Mouse (Mus musculus): ENCODE data around the gene Uqcrc1. TPM values are rescaled to one million over a fixed set of nuclear protein-coding genes. Genes with fewer than 3 reads are reported as not detected.

Gene Uqcrc1
- 444 and 570 TPM in 2 replicates for polyA plus RNA-seq (2012; rRNA removed)

DNA sequence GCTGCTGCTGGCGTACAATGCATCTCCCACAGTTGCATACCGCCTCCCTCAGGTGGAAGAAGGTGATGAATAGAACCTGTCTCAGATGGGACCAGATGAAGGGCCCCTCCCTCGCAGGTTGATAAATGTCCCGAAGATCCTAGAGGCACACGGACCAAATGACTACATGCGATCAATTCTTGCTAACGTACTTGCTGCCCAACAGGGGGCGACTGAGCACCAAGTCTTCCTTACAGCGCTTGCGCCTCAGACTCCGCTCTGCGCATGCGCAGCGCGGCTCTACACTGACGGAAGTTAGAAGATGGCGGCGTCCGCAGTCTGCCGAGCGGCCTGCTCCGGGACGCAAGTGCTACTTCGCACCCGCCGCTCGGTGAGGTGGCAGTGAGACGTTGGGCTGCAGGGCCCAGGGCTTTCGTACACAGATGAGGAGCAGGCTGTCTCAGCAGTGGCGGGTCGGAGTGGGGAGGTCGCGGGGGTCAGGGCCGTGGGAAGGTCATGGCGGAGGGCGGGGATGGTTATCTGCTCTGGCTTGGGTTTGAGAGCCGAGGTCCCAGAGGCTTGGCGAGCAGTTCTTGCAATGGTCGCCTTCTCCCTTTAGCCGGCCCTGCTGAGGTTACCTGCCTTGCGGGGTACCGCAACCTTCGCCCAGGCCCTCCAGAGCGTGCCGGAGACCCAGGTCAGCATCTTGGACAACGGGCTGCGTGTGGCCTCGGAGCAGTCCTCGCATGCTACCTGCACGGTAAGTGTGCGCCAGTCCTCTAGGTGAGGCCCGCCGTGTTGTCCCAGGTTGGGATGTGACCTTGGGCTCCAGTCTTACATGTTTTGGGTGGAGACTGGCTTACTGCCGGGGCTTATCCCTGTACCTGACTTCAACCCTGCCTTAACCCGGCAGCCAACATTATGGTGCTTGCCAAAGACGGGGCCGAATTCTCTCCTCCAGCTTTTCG is at the start of gene Uqcrc1:
Gene Uqcrc1 (plus strand): TSS at position 216 of the 947 bp plus-strand sequence.

DNA sequence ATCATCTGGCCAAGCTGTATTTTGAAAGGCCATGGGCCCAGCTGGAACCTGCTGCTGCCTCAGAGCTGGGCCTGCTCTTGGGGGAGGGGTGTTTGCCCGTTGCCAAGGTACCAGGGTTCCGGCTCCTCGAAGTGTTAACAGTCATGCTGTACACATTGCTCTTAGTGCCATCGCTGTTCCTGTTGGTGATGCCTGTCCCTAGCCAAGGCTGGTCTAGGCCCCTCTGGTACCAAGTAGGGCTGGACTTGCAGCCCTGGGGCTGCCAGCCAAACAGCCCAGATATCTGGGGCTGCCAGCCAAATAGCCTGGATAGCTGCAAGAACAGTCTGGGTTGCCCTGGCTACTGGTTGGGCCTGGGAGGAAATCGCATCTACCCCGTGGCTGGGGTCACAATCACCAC is 21.9 kb upstream of the Uqcrc1 start, which contains the start of gene Tmem89:
Gene Tmem89 (plus strand): TSS at position 129 of the 400 bp plus-strand sequence.

DNA sequence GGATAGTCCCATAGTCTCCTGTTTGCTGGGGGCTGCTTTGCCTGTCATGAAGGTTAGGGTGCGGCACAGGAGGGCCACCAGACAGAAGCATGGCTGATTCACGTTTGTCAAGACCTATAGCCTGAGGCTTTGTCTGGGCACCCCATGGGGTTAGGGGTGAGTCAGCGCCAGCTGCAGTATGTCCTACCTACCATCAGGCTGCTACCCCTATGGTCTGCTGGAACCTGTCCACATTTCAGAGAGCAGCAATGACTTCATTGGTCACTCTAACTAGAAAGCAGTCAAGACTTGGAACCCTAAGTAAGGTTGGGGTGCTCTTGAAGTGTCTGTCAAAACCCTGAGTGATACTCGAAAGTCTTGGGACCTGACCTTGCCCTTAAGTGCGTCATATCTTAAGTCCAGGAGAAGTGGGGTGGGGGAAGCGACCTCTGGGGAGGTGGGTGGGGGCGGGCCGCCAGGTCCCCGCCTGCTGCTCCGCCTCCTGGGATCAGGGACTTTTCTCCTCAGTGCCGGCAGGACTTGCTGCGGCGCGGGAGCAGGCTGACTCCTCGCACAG is 16.7 kb downstream of the Uqcrc1 start, which contains the start of gene Col7a1:
Gene Col7a1 (plus strand): TSS at position 506 of the 556 bp plus-strand sequence.

DNA sequence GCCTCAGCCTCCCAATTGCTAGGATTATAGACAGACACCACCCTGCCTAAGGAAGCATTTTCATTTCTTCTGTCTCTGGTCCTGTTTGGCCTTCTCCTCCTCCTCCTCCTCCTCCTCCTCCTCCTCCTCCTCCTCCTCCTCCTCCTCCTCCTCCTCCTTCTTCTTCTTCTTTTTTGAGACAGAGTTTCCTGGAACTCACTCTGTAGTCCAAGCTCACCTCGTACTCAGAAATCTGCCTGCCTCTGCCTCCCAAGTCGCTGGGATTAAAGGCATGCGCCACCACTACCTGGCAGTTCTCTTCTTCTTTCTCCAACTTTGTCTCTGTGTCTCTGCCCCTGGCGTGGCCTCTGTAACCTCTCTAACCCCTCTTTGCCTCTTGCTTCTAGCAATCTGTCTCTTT is 49.3 kb downstream of the Uqcrc1 start, which contains the start of gene Ucn2:
Gene Ucn2 (plus strand): TSS at position 301 of the 400 bp plus-strand sequence.

DNA sequence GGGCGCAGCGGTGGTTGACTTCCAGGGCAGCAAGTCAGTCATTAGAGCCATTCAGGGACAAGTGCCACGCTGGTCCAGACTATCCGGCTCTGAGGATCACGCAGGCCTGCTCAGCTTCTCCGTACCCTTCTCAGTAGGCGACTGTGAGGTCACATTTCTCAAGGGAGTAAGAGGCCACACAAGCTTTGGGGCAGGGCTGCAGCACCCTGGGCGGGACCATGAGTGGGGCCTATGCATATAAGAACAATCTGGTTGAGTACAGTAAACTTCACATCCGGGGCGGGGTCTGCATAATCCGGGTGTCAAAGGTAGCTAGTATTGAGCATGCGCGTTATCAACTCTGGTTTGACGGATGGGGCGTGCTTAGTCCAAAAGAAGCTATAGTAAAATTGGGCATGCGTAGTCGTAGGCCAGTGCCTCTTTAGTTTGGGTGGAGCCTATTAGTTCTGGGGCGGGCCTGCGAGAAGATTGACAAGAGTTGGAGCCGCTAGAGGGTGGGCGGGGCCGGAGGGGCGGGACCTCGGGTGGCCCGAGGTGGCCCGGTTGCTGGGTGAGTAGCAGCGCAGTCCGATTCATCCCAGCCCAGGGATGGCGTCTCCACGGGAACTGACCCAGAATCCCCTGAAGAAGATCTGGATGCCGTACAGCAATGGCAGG is 55.1 kb downstream of the Uqcrc1 start, which contains the start of gene Pfkfb4:
Gene Pfkfb4 (plus strand): TSS at position 351 of the 657 bp plus-strand sequence.

Other genes starting within 250 kb of the Uqcrc1 start
- gene Prkar2a, start 247.3 kb upstream of the Uqcrc1 start, polyA plus RNA-seq (2012; rRNA removed), result 8.8 and 10.6 TPM in 2 replicates
- gene Ip6k2, start 152.8 kb upstream of the Uqcrc1 start, polyA plus RNA-seq (2012; rRNA removed), result 37.1 and 45.1 TPM in 2 replicates
- 14.5 and 38.1 TPM in 2 replicates for gene Nckipsd, start 128.3 kb upstream of the Uqcrc1 start, polyA plus RNA-seq (2012; rRNA removed)
- 0.62 and 1.5 TPM in 2 replicates for gene Celsr3, start 110.3 kb upstream of the Uqcrc1 start, polyA plus RNA-seq (2012; rRNA removed)
- 27.7 and 31.3 TPM in 2 replicates for gene Slc26a6, start 83.3 kb upstream of the Uqcrc1 start, polyA plus RNA-seq (2012; rRNA removed)
- gene Tmem89, start 22.0 kb upstream of the Uqcrc1 start, polyA plus RNA-seq (2012; rRNA removed), result 1.3 and 2.6 TPM in 2 replicates
- gene Col7a1, start 17.0 kb downstream of the Uqcrc1 start, polyA plus RNA-seq (2012; rRNA removed), result 4.0 and 9.4 TPM in 2 replicates
- gene Ucn2, start 49.4 kb downstream of the Uqcrc1 start, polyA plus RNA-seq (2012; rRNA removed), result 0.29 and 0.97 TPM in 2 replicates
- gene Pfkfb4, start 55.1 kb downstream of the Uqcrc1 start, polyA plus RNA-seq (2012; rRNA removed), result 12.2 and 14.2 TPM in 2 replicates
- gene Shisa5, start 101.9 kb downstream of the Uqcrc1 start, polyA plus RNA-seq (2012; rRNA removed), result 371 and 418 TPM in 2 replicates
- gene Trex1, start 123.1 kb downstream of the Uqcrc1 start, polyA plus RNA-seq (2012; rRNA removed), result 42.3 and 70.1 TPM in 2 replicates
- 5.3 and 8.5 TPM in 2 replicates for gene Atrip, start 137.5 kb downstream of the Uqcrc1 start, polyA plus RNA-seq (2012; rRNA removed)
- 2.9 and 3.4 TPM in 2 replicates for gene Ccdc51, start 145.9 kb downstream of the Uqcrc1 start, polyA plus RNA-seq (2012; rRNA removed)
- 2.6 and 3.2 TPM in 2 replicates for gene Tma7, start 146.0 kb downstream of the Uqcrc1 start, polyA plus RNA-seq (2012; rRNA removed)
- gene Plxnb1, start 158.8 kb downstream of the Uqcrc1 start, polyA plus RNA-seq (2012; rRNA removed), result 6.5 and 9.5 TPM in 2 replicates
- gene Fbxw21, start 225.4 kb downstream of the Uqcrc1 start, polyA plus RNA-seq (2012; rRNA removed), result not detected in 2 replicates

Data from stomach, adult 2 months (tissue).